Mouse (Mus musculus): Measurements from ENCODE around the gene St6gal1.

GRCm38 (mm10) chr16:23258823-23259457 lies 34.4 kb downstream of the St6gal1 start:
- TF ChIP-seq CTCF (IDR thresholded peaks at IDR 0.05; ENCODE audit: low read depth) (no peak), EP300 (optimal IDR thresholded peaks at IDR 0.05) (no peak)

Measured in stomach, postnatal 0 days (tissue).